Mouse (Mus musculus): ENCODE measurements around the gene Cdc25b. TPM values are rescaled to one million over a fixed set of nuclear protein-coding genes. Genes with fewer than 3 reads are reported as not detected.

Cdc25b gene
- total RNA-seq, 2 experiments from 2014 or later, result 19.0 to 21.6 TPM

DNA sequence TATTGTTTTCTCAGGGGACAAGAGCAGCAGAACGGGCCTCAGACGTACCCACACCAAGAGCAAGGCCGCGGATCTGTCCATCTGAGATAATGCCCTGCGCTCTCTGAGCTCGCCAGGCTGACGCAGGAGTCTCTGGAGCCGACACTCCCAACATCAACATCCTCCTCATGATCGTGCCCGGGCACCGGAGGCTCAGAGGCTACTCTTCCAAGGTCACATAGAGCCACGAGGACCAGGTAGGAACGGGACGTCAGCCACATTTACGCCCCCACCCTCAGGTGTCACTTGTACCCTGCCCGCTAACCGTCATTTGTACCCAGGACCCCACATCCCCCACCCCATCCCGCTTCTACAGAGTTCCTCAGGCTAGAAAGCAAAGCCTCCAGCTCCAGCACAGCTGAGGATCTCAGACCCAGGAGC is 27.2 kb upstream of the Cdc25b start:
- ATAC-seq (replicated peaks; ENCODE audit: low FRiP score, low TSS enrichment, poor library complexity, severe bottlenecking), result peak; percentile 80

DNA sequence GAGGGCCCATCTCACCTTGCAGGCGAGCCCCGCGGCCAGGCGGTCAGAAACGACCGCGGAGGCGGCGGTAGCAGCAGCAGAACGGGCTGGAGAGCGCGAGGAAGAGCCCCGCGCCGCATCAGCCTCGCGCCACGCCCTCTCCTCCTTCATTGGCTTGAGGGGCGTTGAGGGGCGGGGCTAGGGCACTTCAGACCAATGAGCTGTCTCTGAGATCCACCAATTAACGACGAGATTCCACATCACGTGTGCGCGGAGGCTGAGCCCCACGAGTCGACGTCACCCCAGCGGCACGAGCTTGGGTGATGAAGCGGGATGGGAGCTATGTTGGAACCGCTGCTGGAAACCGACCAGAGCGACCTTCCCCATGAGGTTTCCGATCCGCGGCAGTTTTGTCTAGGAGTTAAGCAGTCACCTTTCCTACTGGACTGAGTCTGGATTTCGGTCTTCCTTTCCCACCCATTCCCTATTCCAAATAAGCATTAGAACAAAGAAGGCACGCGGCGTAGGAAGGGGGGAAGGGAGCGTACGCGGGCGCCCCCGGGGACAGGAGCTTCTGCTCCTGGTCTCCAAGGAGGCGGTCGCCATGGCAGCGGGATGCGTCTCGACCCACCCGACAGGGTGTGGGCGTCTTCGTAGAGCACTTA is 26.7 kb upstream of the Cdc25b start, which contains the start of gene 1700037H04Rik:
TSS of gene 1700037H04Rik (minus strand) at position 144 of the 644 bp plus-strand sequence.
- ATAC-seq (replicated peaks; ENCODE audit: low FRiP score, low TSS enrichment, poor library complexity, severe bottlenecking), result peak; percentile 96

DNA sequence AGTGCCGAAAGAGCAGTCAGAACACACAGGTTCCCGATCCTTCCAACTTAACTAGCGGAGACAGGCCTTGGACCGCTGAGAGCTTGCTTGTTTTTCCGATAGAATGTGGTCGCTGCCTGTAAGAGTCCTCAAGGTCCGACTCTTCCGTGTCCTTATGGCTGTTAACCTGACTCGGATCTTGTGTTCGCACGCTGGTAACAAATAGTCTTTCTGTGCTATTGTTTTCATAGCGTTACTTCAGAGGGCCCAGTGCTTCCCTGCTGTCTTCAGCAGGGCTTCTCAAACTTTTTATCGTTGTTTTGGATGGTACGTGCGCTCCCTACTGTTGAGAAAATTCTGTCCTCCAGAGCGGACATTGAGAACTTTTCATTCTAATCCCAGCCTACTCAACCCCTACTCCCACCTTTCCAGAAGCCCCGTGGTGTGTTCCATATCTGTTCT is 26.1 kb upstream of the Cdc25b start:
- ATAC-seq (replicated peaks; ENCODE audit: low FRiP score, low TSS enrichment, poor library complexity, severe bottlenecking), result peak; percentile 16; the same call in 1 of the 2 replicates

DNA sequence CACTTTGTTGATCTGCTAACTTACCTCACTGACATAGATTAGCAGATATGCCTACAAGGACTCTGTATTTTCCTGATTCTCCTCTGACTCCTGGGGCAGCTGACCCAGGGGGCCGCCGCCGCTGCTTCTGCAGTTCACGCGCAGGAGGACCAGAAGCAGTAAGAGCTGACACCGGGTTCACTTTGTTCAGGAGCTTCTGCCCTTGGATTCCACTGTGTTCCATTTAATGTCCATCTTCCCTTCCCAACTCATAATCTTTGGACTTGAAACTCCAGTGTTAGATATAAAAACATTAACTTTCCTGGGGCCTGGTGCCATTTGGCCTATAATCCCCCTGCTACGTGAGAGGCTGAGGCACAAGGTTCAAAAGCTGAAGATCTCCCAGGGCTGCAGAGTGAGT is 22.8 kb upstream of the Cdc25b start:
- ATAC-seq (replicated peaks; ENCODE audit: low FRiP score, low TSS enrichment, poor library complexity, severe bottlenecking), result no peak

DNA sequence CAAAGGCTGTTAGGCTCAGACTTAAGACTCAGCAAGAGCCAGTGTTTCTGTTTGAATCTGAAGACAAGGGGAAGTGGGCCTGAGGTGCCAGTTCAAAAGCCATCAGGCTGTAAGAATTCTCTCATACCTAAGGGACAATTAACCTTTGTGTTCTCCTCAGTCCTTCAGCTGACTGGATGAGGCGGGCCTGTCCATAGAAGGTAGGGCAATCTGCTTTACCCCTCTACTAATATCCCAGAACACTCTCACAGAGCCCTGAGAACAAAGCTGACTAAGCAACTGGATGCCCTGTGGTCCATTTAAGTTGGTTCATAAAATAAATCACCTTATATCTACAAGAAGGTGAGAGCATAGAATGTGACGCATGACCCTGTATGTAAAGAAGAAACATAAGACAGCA is 20.6 kb upstream of the Cdc25b start:
- ATAC-seq (replicated peaks; ENCODE audit: low FRiP score, low TSS enrichment, poor library complexity, severe bottlenecking), result no peak

DNA sequence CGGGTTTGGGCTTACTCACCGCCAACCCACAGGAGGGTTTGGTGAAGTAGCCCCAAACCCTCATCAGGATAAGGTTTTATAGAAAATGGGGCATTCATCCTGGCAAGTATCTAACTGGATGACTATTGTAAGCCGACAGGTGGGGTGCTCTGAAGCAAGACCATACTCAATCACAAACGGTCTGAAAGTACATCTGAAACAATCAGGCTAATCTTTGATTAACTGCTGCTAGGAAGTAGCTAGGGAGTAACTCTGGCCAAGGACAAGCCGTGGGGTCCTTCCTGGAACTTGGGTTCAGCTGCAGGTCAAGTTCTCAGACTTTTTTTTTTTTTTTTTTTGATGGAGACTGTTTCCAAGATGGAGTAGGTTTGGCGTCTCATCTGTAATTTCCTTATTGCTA is 18.8 kb upstream of the Cdc25b start:
- no peak for ATAC-seq (replicated peaks; ENCODE audit: low FRiP score, low TSS enrichment, poor library complexity, severe bottlenecking)

DNA sequence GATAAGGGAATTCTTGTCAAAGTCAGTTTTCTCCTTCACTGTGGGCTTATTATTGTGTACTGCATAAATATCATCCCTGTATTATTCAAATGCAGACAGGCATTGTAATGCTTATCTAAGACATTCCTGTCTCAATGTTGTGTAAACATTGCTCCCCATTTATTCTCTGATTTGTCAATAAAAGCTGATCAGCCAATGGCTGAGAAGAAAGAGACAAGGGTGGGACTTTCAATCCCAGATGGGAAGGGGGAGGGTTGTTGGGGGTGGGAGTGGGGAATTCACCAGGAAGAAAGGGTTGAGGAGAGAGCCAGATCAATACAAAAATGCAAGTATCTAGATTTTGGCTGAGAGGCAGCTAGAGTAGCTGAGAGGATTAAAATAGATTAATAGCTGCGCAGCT is 17.8 kb upstream of the Cdc25b start:
- no peak for ATAC-seq (replicated peaks; ENCODE audit: low FRiP score, low TSS enrichment, poor library complexity, severe bottlenecking)

DNA sequence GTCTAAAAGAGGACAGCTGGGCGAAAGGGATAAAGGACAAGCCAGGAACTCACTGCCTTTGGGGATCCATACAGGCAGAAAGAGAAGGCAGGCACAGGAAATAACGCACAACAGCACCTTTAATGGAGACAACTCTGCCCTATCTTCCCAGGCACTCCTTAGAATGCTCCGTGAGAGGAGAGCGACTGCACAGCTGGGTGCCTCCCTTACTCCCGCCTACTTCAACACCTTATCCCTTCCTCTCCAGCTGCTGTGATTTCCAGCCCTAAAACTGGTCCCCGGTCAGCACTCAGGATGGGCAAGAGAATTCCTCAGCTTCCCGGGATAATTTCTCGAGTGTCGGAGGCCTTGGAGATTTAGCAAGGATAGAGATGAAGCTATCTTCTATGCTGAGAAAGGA is 15.8 kb upstream of the Cdc25b start:
- ATAC-seq (replicated peaks; ENCODE audit: low FRiP score, low TSS enrichment, poor library complexity, severe bottlenecking), result 0 out of 2 replicates have a peak, but pooled peaks have one; percentile 6

DNA sequence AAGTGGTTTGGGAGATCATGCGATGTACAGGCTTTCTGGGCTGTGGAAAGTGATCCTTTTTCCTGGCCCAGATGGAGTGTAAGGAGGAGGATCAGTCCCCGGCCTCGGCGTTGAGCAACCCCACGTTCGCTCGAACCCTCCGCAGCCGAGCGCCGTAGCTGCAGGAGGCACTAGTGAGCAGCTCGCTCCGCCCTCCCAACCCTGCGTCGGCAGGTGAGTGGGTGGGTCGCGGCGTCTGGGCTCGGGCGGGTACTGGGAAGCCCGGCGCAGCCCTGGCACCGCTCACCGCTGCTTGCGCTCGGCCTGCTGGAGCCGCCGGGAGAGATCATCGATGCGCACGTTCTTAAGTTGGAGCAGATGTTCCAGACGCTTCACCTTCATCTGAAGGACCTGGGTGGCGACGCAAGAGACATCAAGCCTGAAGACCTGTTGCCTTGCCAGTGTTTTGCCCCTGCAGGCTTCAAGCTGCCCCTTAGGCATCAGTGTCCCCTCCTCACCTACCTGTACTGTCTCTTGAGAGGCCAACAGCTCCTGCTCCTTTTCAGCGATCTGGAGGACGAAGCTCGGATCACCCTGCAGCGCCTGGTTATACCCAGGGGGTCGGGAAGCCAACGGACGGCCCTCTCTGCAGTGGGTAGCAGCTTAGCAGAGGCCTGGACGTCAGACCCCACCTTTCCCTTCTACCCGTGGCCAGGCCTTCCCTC is 15.2 kb upstream of the Cdc25b start:
- no peak for ATAC-seq (replicated peaks; ENCODE audit: low FRiP score, low TSS enrichment, poor library complexity, severe bottlenecking)

DNA sequence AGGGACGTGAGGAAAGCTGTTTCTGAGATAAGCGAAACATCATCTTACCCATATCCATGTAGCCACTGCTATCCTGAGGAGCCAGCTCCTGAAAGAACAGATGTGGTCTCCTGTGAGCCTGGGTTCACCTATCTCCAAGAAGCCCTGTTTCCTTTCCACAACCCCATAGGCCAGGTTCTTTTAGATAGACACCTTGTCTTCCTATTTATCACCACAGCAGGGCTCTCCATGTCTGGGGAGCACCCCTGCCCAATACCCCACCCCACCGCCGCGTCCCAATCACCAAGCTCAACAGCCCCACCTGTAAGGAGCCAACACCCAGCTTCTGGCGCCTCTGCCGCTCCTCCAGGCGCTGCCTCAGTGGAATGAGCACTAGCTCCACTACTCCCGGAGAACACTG is 14.4 kb upstream of the Cdc25b start:
- ATAC-seq (replicated peaks; ENCODE audit: low FRiP score, low TSS enrichment, poor library complexity, severe bottlenecking), result 0 out of 2 replicates have a peak, but pooled peaks have one; percentile 16

DNA sequence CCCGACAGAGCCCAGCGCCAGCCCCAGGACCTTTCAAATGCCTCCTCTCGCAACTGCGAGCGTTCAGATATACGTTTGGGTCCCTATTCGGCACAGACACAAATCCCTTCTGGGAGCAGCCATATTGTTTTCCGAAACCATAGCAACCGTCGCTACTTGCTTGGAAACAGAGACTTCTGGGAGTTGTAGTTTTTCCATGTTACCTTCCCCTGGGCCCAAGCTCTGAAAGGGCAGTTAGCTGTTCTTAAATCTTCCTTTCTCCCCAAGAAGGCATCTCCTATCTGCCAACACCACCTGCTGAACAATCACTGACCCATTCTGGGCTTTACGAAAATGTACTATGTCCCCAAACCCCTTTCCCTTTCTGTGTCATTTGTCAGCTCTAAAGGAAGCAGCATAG is 12.0 kb upstream of the Cdc25b start:
- ATAC-seq (replicated peaks; ENCODE audit: low FRiP score, low TSS enrichment, poor library complexity, severe bottlenecking), result peak; percentile 64

DNA sequence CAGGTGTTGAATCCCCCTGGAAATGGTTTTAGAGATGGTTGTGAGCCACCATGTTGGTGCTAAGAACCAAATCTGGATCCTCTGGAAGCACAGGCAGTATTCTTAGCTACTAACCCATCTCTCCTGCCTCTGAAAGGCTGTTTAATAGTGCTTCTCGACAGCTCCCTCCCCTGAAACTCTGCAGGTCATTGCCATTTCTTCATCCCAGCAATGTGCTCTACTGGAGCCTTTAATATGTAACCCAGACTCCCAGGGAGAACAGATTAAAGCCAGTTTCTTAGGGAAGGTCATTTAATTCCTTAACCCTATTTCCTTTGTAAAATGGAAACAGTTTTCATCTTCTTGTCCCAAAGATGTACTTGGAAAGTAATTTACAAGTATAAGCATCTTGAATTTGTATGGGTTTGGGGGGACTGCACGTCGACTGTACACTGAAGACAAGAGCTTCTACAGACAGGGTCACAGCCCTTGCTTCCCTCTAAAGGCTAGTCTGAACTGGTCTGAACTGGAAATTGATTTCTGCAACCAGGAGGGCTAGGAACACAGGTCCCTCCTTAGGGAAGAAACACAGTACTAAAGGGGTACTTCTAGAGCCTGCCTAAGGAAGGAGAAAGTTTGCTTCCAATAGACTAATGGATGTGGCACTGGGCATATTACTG is 11.3 kb upstream of the Cdc25b start:
- ATAC-seq (replicated peaks; ENCODE audit: low FRiP score, low TSS enrichment, poor library complexity, severe bottlenecking), result no peak

DNA sequence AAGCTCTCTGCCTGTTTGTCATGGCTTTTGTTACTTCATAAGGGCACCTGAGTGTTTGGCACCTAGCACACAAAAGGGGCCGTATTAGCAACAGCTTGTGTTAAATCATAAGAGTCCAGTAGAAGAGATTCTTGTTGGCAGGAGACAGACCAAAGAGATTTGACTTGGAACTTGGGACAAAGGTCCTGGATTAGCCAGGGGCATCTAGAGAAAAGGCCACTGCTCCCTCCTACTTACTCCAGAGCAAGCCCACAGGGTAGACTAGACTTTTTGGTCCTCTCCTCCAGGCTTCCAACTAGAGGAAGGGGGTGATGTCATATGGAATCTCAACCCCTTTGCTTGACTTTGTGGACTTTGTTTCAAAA is 10.8 kb upstream of the Cdc25b start:
- no peak for ATAC-seq (replicated peaks; ENCODE audit: low FRiP score, low TSS enrichment, poor library complexity, severe bottlenecking)

DNA sequence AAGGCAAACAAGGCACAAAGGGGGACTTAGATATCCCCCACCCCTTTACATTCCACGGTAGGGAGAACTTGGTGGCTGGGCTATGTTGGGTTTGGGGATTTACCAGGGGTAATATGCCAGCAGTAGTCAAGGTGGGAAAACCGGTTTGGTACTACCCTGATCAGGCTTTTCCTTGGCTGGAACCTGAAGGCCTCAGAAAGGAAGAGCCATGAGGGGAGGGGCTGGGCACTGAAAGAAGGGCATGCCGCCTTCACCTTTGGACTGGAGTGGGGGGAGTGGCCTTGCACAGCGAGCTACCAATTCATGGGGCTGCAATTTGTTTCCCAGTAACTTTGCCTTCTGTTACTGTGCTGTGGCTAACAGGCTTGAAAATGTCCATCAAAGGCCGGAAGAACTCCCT is 10.3 kb upstream of the Cdc25b start:
- ATAC-seq (replicated peaks; ENCODE audit: low FRiP score, low TSS enrichment, poor library complexity, severe bottlenecking), result no peak

DNA sequence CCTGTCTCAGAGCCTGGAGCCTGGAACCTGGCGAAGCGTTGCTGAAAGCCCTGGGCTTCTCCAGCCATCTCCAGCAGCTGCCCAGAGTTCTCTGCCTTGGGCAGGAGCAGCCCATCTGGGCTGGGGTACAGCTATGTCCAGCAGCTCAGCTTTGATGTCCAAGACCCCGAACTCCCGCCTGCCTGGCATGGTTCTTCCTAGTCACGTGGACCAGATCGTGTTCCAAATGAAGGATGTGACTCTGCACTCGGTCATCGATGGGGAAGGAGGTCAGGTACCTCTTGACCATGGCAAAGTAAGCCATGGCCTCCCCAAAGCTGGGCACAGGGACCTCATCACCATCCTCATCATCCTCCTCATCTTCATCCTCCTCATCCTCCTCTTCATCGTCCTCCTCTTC is 8.8 kb upstream of the Cdc25b start:
- ATAC-seq (replicated peaks; ENCODE audit: low FRiP score, low TSS enrichment, poor library complexity, severe bottlenecking), result no peak

DNA sequence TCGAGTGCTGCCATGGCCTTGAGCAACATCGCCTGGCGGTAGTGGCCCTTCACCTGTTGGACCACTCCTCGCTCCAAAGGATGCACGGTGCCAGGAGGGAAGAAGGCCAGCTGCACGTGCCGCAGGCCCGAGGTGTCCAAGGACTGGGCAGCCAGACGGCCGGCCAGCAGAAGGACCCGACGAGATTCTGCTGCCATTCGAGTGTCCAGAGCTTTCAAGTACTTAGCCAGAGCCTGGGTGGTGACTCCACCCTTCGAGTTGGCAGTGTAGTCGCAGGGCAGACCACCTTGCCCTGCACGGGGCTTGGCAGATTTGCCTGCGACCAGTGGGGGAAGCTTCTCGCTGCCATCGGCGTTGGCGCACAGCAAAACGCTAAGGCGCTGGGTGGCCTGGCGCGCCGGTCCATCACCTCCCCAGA is 7.9 kb upstream of the Cdc25b start:
- 0 out of 2 replicates have a peak, but pooled peaks have one; percentile 2 for ATAC-seq (replicated peaks; ENCODE audit: low FRiP score, low TSS enrichment, poor library complexity, severe bottlenecking)

DNA sequence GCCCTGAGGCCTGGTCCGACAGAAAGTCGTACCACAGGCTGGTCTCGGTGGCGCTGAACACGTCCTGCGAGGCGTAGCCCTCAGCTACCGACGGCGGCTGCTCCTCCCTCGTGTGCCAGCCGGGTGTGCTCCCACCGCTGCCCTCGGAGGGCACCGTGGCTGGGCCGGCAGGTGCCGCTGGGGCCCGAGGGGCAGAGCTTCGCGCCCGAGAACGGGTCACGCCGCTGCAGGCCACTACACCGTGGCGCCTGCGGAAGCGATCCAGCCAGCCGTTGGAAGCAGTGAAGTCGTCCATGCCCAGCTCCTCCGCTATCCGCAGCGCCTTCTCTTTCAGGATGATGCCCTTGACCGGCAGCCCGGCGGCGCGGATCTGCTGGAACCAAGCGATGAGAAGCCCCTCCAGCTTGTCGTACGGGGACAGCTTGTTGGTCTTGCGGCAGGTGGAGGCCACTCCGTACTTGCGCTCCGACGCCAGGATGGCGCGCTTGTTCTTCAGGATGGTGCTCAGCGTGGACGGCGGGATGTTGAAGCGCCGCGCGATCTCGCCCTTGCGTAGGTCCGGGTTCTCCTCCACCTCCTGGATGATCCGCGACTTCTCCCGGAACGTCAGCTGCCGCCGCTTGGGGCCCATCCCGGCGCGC is 7.4 kb upstream of the Cdc25b start:
- 0 out of 2 replicates have a peak, but pooled peaks have one; percentile 46 for ATAC-seq (replicated peaks; ENCODE audit: low FRiP score, low TSS enrichment, poor library complexity, severe bottlenecking)

DNA sequence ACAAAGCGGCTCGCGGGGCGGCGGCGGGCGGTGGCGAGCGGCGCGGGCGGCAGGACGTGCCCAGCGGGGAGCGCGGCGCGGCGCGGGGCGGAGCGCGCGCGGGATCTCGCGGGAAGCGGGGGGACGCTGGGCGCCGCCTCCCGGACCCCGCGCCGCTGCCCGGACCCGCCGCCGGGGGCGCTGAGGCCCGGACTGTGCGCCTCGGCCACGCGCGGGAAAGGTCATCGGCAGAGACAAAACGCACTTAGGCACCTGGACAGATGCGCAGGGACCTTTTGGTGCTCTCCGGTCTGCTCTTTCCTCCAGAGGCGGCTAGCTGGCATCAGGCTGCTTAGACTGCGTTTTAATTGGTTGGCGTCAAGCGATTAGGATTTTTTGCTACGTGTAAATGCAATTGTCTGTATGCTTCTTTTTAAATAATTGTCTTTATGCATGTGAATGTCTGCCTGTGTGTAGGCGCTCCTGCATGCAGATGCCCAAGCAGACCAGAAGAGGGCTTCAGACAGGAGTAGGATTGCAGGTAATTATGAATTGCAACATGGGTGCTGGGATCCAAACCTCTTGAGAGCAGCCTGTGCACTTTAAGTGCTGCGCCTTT is 6.7 kb upstream of the Cdc25b start, which contains the start of gene Cenpb:
TSS of gene Cenpb (minus strand) at position 78 of the 598 bp plus-strand sequence.
- peak; percentile 48 for ATAC-seq (replicated peaks; ENCODE audit: low FRiP score, low TSS enrichment, poor library complexity, severe bottlenecking)

DNA sequence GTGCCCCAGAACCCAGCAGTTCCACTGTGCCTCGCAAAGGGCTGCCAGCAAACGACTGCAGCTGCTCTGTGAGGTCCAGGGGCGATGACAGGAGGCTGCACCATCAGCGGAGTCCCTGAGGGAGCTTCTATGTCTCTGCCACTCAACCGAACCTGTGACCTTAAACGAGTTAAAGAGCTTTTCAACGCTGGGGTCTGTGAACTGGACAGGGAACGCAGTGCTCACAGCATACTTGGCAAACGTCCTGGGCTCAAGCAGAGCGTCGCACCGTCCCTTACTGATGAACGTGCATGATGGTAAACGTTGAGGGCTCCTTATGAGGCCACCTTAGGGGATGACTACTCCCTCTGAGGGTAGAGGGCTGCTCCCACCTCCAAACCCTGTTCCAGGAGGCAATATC is 406 bp upstream of the Cdc25b start:
- no peak; the same call in 1 of the 2 replicates for ATAC-seq (replicated peaks; ENCODE audit: low FRiP score, low TSS enrichment, poor library complexity, severe bottlenecking)

DNA sequence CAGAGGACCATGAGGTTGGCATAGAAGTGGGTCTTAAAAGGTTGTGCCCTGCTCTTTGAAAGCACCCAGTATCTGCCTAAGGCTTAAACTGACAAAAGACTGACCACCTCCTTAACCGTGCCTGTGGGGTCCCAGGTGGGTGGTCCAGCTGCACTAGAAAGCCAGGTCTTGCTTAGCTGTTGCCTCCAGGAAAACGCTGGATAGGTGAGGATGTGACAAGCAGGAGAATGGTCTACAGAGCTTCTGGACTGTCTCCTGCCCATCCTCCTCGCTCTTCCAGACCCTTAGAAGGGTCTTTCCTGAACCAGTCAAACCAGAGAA is 813 bp downstream of the Cdc25b start:
- no peak for ATAC-seq (replicated peaks; ENCODE audit: low FRiP score, low TSS enrichment, poor library complexity, severe bottlenecking)
